Comparison of ENCODE assay signal across 15 mouse cellular contexts in genomic region chr1:93220776-93221175, GRCm38 (mm10). TPM values are rescaled to one million over a fixed set of nuclear protein-coding genes. Genes with fewer than 3 reads are reported as not detected.
DNase-seq lines count a peak whose midpoint lies in the region; ATAC-seq and TF ChIP-seq lines count a peak whose summit lies in the region.
"Had no signal": no experiment of that assay in that cellular context is flagged by ENCODE, and none has a peak within 500 bp of the region (broad histone marks: within the 10 kb centered on the region; RNA-seq: fewer than 3 reads in every experiment).

No protein-coding gene starts in this region.

- H3K4me2 ChIP-seq in forebrain, postnatal 0 days (ENCODE audit: low read depth) = no peak overlapping the region
- H3K4me2 ChIP-seq in forebrain, embryonic 14.5 days (ENCODE audit: low read length) = no peak overlapping the region
- no peak overlapping the region for H3K4me2 ChIP-seq in neural tube, embryonic 13.5 days
- no peak overlapping the region for H3K4me2 ChIP-seq in neural tube, embryonic 15.5 days
- H3K4me2 ChIP-seq in embryonic facial prominence, embryonic 15.5 days (replicated peaks) = no peak overlapping the region
- H3K4me2 ChIP-seq in limb, embryonic 15.5 days = no peak overlapping the region
- H3K4me2 ChIP-seq: intestine, embryonic 15.5 days; kidney, embryonic 15.5 days; liver, embryonic 12.5 days had no signal

- H3K4me3 ChIP-seq in forebrain, postnatal 0 days (ENCODE audit: low read depth, low read length) = no peak overlapping the region
- H3K4me3 ChIP-seq in forebrain, embryonic 14.5 days (ENCODE audit: low read depth, low read length) = no peak overlapping the region
- no peak overlapping the region for H3K4me3 ChIP-seq in neural tube, embryonic 13.5 days
- H3K4me3 ChIP-seq in neural tube, embryonic 15.5 days (replicated peaks) = no peak overlapping the region
- no peak overlapping the region for H3K4me3 ChIP-seq in embryonic facial prominence, embryonic 15.5 days (replicated peaks)
- no peak overlapping the region for H3K4me3 ChIP-seq in limb, embryonic 15.5 days
- H3K4me3 ChIP-seq: intestine, embryonic 15.5 days; kidney, embryonic 15.5 days; layer of hippocampus, adult 2 months; liver, embryonic 12.5 days had no signal

- H3K9ac ChIP-seq in forebrain, postnatal 0 days = no peak overlapping the region
- no peak overlapping the region for H3K9ac ChIP-seq in forebrain, embryonic 14.5 days (ENCODE audit: low read length)
- H3K9ac ChIP-seq in neural tube, embryonic 13.5 days = no peak overlapping the region
- no peak overlapping the region for H3K9ac ChIP-seq in neural tube, embryonic 15.5 days (replicated peaks)
- no peak overlapping the region for H3K9ac ChIP-seq in embryonic facial prominence, embryonic 15.5 days
- no peak overlapping the region for H3K9ac ChIP-seq in limb, embryonic 15.5 days
- H3K9ac ChIP-seq: intestine, embryonic 15.5 days; kidney, embryonic 15.5 days; liver, embryonic 12.5 days had no signal

- no peaks in the 10 kb centered on the region for H3K27me3 ChIP-seq in forebrain, postnatal 0 days (ENCODE audit: insufficient read depth, low read length)
- 0 out of 2 replicates have a peak, but pooled peaks cover 2% of the 10 kb centered on the region for H3K27me3 ChIP-seq in forebrain, embryonic 14.5 days (replicated peaks; ENCODE audit: control insufficient read depth, insufficient read depth, low read length)
- peaks cover 6% of the 10 kb centered on the region for H3K27me3 ChIP-seq in neural tube, embryonic 13.5 days
- peaks cover 10% of the 10 kb centered on the region for H3K27me3 ChIP-seq in neural tube, embryonic 15.5 days (replicated peaks)
- H3K27me3 ChIP-seq in embryonic facial prominence, embryonic 15.5 days = no peaks in the 10 kb centered on the region
- H3K27me3 ChIP-seq in limb, embryonic 15.5 days = 0 out of 2 replicates have a peak, but pooled peaks cover 6% of the 10 kb centered on the region
- H3K27me3 ChIP-seq: intestine, embryonic 15.5 days had no signal

- no peaks in the 10 kb centered on the region for H3K9me3 ChIP-seq in forebrain, postnatal 0 days (ENCODE audit: low read length)
- H3K9me3 ChIP-seq in forebrain, embryonic 14.5 days (replicated peaks; ENCODE audit: control insufficient read depth, low read length) = no peaks in the 10 kb centered on the region
- H3K9me3 ChIP-seq in neural tube, embryonic 13.5 days = no peaks in the 10 kb centered on the region
- no peaks in the 10 kb centered on the region for H3K9me3 ChIP-seq in neural tube, embryonic 15.5 days (replicated peaks)
- no peaks in the 10 kb centered on the region for H3K9me3 ChIP-seq in embryonic facial prominence, embryonic 15.5 days (replicated peaks)
- no peaks in the 10 kb centered on the region for H3K9me3 ChIP-seq in limb, embryonic 15.5 days
- H3K9me3 ChIP-seq: intestine, embryonic 15.5 days; kidney, embryonic 15.5 days; liver, embryonic 12.5 days had no signal

- peak; percentile 77 for ATAC-seq in forebrain, postnatal 0 days
- ATAC-seq in forebrain, embryonic 14.5 days = no peak
- ATAC-seq in neural tube, embryonic 13.5 days (ENCODE audit: low read depth) = peak; percentile 41; the same call in 1 of the 2 replicates
- no peak for ATAC-seq in neural tube, embryonic 15.5 days (ENCODE audit: low FRiP score)
- peak; percentile 40 for ATAC-seq in embryonic facial prominence, embryonic 15.5 days (ENCODE audit: insufficient number of reproducible peaks, low FRiP score, low TSS enrichment, low read depth)
- no peak for ATAC-seq in limb, embryonic 15.5 days (ENCODE audit: insufficient number of reproducible peaks, low FRiP score, low TSS enrichment, low read depth)
- ATAC-seq: intestine, embryonic 15.5 days; liver, embryonic 12.5 days had no signal

- H3K4me1 ChIP-seq in forebrain, postnatal 0 days (ENCODE audit: insufficient read depth) = no peaks in the 10 kb centered on the region
- H3K4me1 ChIP-seq in forebrain, embryonic 14.5 days (ENCODE audit: control insufficient read depth, insufficient read depth, low read length) = no peaks in the 10 kb centered on the region; the same call in 1 of the 2 replicates
- peaks cover 47% of the 10 kb centered on the region for H3K4me1 ChIP-seq in neural tube, embryonic 13.5 days (replicated peaks)
- peaks cover 29% of the 10 kb centered on the region for H3K4me1 ChIP-seq in neural tube, embryonic 15.5 days
- peaks cover 45% of the 10 kb centered on the region for H3K4me1 ChIP-seq in embryonic facial prominence, embryonic 15.5 days
- peaks cover 64% of the 10 kb centered on the region for H3K4me1 ChIP-seq in limb, embryonic 15.5 days
- H3K4me1 ChIP-seq: liver, embryonic 12.5 days had no signal

- no peak for DNase-seq in forebrain, postnatal 0 days
- no peak for DNase-seq in forebrain, embryonic 14.5 days (ENCODE audit: low spot score)
- no peak for DNase-seq in cerebellum, adult 11-12 months
- no peak for DNase-seq in testis, postnatal 10 days (ENCODE audit: low spot score)
- DNase-seq: gastrocnemius, postnatal 10 days; heart, postnatal 14 days had no signal

- H3K27ac ChIP-seq in forebrain, postnatal 0 days (ENCODE audit: low read depth, low read length) = no peak overlapping the region
- no peak overlapping the region for H3K27ac ChIP-seq in forebrain, embryonic 14.5 days (ENCODE audit: low read depth, low read length)
- no peak overlapping the region for H3K27ac ChIP-seq in neural tube, embryonic 13.5 days (replicated peaks)
- no peak overlapping the region for H3K27ac ChIP-seq in neural tube, embryonic 15.5 days (replicated peaks)
- H3K27ac ChIP-seq in embryonic facial prominence, embryonic 15.5 days (replicated peaks) = peak overlapping the region; percentile 48; the same call in 1 of the 2 replicates
- 0 out of 2 replicates have a peak overlapping the region, but pooled peaks have one; percentile 61 for H3K27ac ChIP-seq in limb, embryonic 15.5 days
- H3K27ac ChIP-seq: intestine, embryonic 15.5 days; kidney, embryonic 15.5 days; layer of hippocampus, adult 2 months; liver, embryonic 12.5 days had no signal

- 51% methylated on average over 7 of the region's 7 CpGs for WGBS in forebrain, postnatal 0 days
- WGBS in forebrain, embryonic 14.5 days = 49% methylated on average over 7 of the region's 7 CpGs
- 61% methylated on average over 7 of the region's 7 CpGs for WGBS in neural tube, embryonic 13.5 days
- 47% methylated on average over 7 of the region's 7 CpGs for WGBS in neural tube, embryonic 15.5 days
- 35% methylated on average over 7 of the region's 7 CpGs for WGBS in embryonic facial prominence, embryonic 15.5 days
- WGBS in limb, embryonic 15.5 days = 40% methylated on average over 7 of the region's 7 CpGs

- no peaks in the 10 kb centered on the region for H3K36me3 ChIP-seq in forebrain, postnatal 0 days (ENCODE audit: insufficient read depth)
- H3K36me3 ChIP-seq in forebrain, embryonic 14.5 days (ENCODE audit: control insufficient read depth, insufficient read depth, low read length) = no peaks in the 10 kb centered on the region
- no peaks in the 10 kb centered on the region for H3K36me3 ChIP-seq in neural tube, embryonic 13.5 days
- no peaks in the 10 kb centered on the region for H3K36me3 ChIP-seq in neural tube, embryonic 15.5 days
- H3K36me3 ChIP-seq in embryonic facial prominence, embryonic 15.5 days = no peaks in the 10 kb centered on the region
- no peaks in the 10 kb centered on the region for H3K36me3 ChIP-seq in limb, embryonic 15.5 days
- H3K36me3 ChIP-seq: intestine, embryonic 15.5 days; kidney, embryonic 15.5 days; liver, embryonic 12.5 days had no signal

- no peak for TF ChIP-seq CTCF in forebrain, postnatal 0 days (IDR thresholded peaks at IDR 0.05; ENCODE audit: low read depth)

RNA-seq across cellular contexts. Expression of gene Sned1, which starts 14.9 kb away (rescaled TPM):
- total RNA-seq in forebrain, postnatal 0 days (2014; rRNA removed) = 6.2 and 10.6 TPM in 2 replicates
- 1.1 and 2.8 TPM in 2 replicates for polyA plus RNA-seq in forebrain, postnatal 0 days (2015; fragmentation: Nextera tagmentation; extraction: Ambion mirVana)
- 1.8 and 2.5 TPM in 2 replicates for polyA plus RNA-seq in forebrain, embryonic 14.5 days (2014; fragmentation: Nextera tagmentation; extraction: Ambion mirVana)
- 10.2 and 11.5 TPM in 2 replicates for polyA plus RNA-seq in neural tube, embryonic 13.5 days (2015; fragmentation: Nextera tagmentation; extraction: Ambion mirVana)
- polyA plus RNA-seq in neural tube, embryonic 15.5 days (2015; fragmentation: Nextera tagmentation; extraction: Ambion mirVana) = 7.5 and 8.0 TPM in 2 replicates
- 14.4 and 16.0 TPM in 2 replicates for polyA plus RNA-seq in embryonic facial prominence, embryonic 15.5 days (2015; fragmentation: Nextera tagmentation; extraction: Ambion mirVana)
- polyA plus RNA-seq in limb, embryonic 15.5 days (2015; fragmentation: Nextera tagmentation; extraction: Ambion mirVana) = 15.2 and 16.0 TPM in 2 replicates

RNA-seq across cellular contexts. Expression of gene Crocc2, which starts 52.3 kb away (rescaled TPM):
- 1.9 and 2.7 TPM in 2 replicates for total RNA-seq in forebrain, postnatal 0 days (2014; rRNA removed)
- polyA plus RNA-seq in forebrain, postnatal 0 days (2015; fragmentation: Nextera tagmentation; extraction: Ambion mirVana) = 0.43 and 0.92 TPM in 2 replicates
- 0.19 and 0.56 TPM in 2 replicates for polyA plus RNA-seq in forebrain, embryonic 14.5 days (2014; fragmentation: Nextera tagmentation; extraction: Ambion mirVana)
- polyA plus RNA-seq in neural tube, embryonic 13.5 days (2015; fragmentation: Nextera tagmentation; extraction: Ambion mirVana) = 0.21 and 0.35 TPM in 2 replicates
- 0.23 and 0.32 TPM in 2 replicates for polyA plus RNA-seq in neural tube, embryonic 15.5 days (2015; fragmentation: Nextera tagmentation; extraction: Ambion mirVana)
- 2.8 and 5.8 TPM in 2 replicates for polyA plus RNA-seq in embryonic facial prominence, embryonic 15.5 days (2015; fragmentation: Nextera tagmentation; extraction: Ambion mirVana)
- 0.23 and 0.24 TPM in 2 replicates for polyA plus RNA-seq in limb, embryonic 15.5 days (2015; fragmentation: Nextera tagmentation; extraction: Ambion mirVana)
- total RNA-seq: megakaryocyte progenitor cell, adult 5-6 weeks had no signal

Comparison
In these comparisons a context has a peak if more than half of its experiments do, and no peak if none do; other contexts are left out.
1. ATAC-seq: peak in forebrain, postnatal 0 days (single experiment), neural tube, embryonic 13.5 days (single experiment) and embryonic facial prominence, embryonic 15.5 days (single experiment); none in forebrain, embryonic 14.5 days (single experiment), neural tube, embryonic 15.5 days (single experiment) and limb, embryonic 15.5 days (single experiment).
2. H3K27ac ChIP-seq: peak in embryonic facial prominence, embryonic 15.5 days (single experiment) and limb, embryonic 15.5 days (single experiment); none in forebrain, postnatal 0 days (single experiment), forebrain, embryonic 14.5 days (single experiment), neural tube, embryonic 13.5 days (single experiment) and neural tube, embryonic 15.5 days (single experiment).